Mouse (Mus musculus) heart, embryonic 13.5 days (tissue): ENCODE measurements around the gene 6430571L13Rik. TPM values are rescaled to one million over a fixed set of nuclear protein-coding genes. Genes with fewer than 3 reads are reported as not detected.
"Not testable (repeated sequence)": the region's sequence is repeated elsewhere in the genome, so short reads cannot be mapped to it uniquely, and the experiment has no call there.

Experiments used
- ATAC-seq: fragments of 200-750 bp; cut with Nextera tagmentation; 2 replicates; pipeline ENCODE4 v1.8.0; 2017; ENCODE audit warnings: moderate TSS enrichment; ENCODE audit not compliant: insufficient number of reproducible peaks, low FRiP score, low TSS enrichment; ENCODE audit errors: extremely low read depth
- H3K27ac ChIP-seq: fragments of 300-500 bp; sonication (generic); replicated peaks from 2 replicates; pipeline ENCODE4 v1.5.1; 2015; ENCODE audit warnings: moderate library complexity, mild to moderate bottlenecking, inconsistent platforms
- H3K27me3 ChIP-seq: fragments of 300-500 bp; sonication (generic); replicated peaks from 2 replicates; pipeline ENCODE4 v1.6.1; 2015; ENCODE audit warnings: mild to moderate bottlenecking, inconsistent platforms
- H3K36me3 ChIP-seq: fragments of 300-500 bp; sonication (generic); 2 replicates; pipeline ENCODE4 v1.6.1; 2015; ENCODE audit warnings: mild to moderate bottlenecking, inconsistent platforms
- H3K4me1 ChIP-seq: fragments of 300-500 bp; sonication (generic); 2 replicates; pipeline ENCODE4 v1.6.1; 2015; ENCODE audit warnings: inconsistent platforms
- H3K4me2 ChIP-seq: fragments of 300-500 bp; sonication (generic); 2 replicates; pipeline ENCODE4 v1.6.1; 2015; ENCODE audit warnings: inconsistent platforms, mild to moderate bottlenecking, moderate library complexity
- H3K4me3 ChIP-seq: fragments of 300-500 bp; sonication (generic); 2 replicates; pipeline ENCODE4 v1.5.1; 2015; ENCODE audit warnings: moderate library complexity, mild to moderate bottlenecking, inconsistent platforms
- H3K9ac ChIP-seq: fragments of 300-500 bp; sonication (generic); 2 replicates; pipeline ENCODE4 v1.6.1; 2015; ENCODE audit warnings: inconsistent platforms, mild to moderate bottlenecking, moderate library complexity
- H3K9me3 ChIP-seq: fragments of 300-500 bp; sonication (generic); 2 replicates; pipeline ENCODE4 v1.6.1; 2016; ENCODE audit warnings: inconsistent platforms
- WGBS: fragments of 180-500 bp; shearing (Covaris S2); methylation state at CpG from one replicate; pipeline ENCODE4 v1.1.7; 2015; ENCODE audit warnings: mixed read lengths; 5-methylcytosine and 5-hydroxymethylcytosine counted together
- polyA plus RNA-seq: library from polyadenylated mRNA; unstranded; fragments of >200 nt; fragmentation: Nextera tagmentation; extraction: Ambion mirVana; gene quantifications from 2 replicates; pipeline ENCODE4 v1.2.1, GENCODE M21; 2015

Gene 6430571L13Rik
- polyA plus RNA-seq, 1 experiment from 2014 or later: 1.1 TPM

DNA sequence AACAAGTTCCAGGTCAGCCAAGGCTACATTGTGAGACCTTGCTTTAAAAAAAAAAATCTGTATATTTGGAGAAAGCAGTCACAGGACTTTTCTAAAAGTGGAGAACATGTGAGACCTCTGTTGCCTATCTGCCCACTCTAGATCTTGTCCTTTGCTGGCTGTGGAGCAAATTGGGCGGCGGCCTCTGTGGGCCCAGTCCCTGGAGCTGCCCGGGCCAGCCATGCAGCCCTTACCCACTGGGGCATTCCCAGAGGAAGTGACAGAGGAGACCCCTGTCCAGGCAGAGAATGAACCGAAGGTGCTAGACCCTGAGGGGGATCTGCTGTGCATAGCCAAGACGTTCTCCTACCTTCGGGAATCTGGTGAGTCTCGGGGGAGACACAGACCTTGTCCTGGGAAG is 40.6 kb upstream of the 6430571L13Rik start:
- Histone ChIP-seq H3K9ac (peak overlapping the region; percentile 41; the same call in 1 of the 2 replicates), H3K9me3 (no peaks in the 10 kb centered on the region), H3K4me1 (peaks cover 66% of the 10 kb centered on the region), H3K27ac (no peak overlapping the region), H3K36me3 (peaks cover 26% of the 10 kb centered on the region), H3K4me2 (peak overlapping the region; percentile 91; the same call in 1 of the 2 replicates), H3K27me3 (no peaks in the 10 kb centered on the region), H3K4me3 (no peak overlapping the region)
- ATAC-seq: no peak
- WGBS: 91% methylated on average over 7 of the region's 7 CpGs

DNA sequence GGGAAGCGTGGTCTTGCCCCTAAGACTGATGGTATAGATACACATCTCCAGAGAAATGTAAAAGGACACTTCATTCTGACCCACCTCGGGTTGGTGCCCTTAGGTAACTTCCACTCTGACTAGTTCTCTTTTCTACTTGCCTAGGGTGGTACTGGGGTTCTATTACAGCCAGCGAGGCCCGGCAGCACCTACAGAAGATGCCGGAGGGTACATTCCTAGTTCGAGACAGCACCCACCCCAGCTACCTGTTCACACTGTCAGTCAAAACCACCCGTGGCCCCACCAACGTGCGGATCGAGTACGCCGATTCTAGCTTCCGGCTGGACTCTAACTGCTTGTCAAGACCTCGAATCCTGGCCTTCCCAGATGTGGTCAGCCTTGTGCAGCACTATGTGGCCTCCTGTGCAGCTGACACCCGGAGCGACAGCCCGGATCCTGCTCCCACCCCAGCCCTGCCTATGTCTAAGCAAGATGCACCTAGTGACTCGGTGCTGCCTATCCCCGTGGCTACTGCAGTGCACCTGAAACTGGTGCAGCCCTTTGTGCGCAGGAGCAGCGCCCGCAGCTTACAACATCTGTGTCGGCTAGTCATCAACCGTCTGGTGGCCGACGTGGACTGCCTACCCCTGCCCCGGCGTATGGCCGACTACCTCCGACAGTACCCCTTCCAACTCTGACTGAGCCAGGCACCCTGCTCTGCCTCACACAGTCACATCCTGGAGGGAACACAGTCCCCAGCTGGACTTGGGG is 40.0 kb upstream of the 6430571L13Rik start:
- no peak for ATAC-seq
- Histone ChIP-seq H3K4me2 (no peak overlapping the region), H3K9me3 (no peaks in the 10 kb centered on the region), H3K27ac (no peak overlapping the region), H3K4me1 (peaks cover 65% of the 10 kb centered on the region), H3K27me3 (no peaks in the 10 kb centered on the region), H3K4me3 (no peak overlapping the region), H3K9ac (no peak overlapping the region), H3K36me3 (peaks cover 26% of the 10 kb centered on the region)
- 87% methylated on average over 30 of the region's 30 CpGs for WGBS

DNA sequence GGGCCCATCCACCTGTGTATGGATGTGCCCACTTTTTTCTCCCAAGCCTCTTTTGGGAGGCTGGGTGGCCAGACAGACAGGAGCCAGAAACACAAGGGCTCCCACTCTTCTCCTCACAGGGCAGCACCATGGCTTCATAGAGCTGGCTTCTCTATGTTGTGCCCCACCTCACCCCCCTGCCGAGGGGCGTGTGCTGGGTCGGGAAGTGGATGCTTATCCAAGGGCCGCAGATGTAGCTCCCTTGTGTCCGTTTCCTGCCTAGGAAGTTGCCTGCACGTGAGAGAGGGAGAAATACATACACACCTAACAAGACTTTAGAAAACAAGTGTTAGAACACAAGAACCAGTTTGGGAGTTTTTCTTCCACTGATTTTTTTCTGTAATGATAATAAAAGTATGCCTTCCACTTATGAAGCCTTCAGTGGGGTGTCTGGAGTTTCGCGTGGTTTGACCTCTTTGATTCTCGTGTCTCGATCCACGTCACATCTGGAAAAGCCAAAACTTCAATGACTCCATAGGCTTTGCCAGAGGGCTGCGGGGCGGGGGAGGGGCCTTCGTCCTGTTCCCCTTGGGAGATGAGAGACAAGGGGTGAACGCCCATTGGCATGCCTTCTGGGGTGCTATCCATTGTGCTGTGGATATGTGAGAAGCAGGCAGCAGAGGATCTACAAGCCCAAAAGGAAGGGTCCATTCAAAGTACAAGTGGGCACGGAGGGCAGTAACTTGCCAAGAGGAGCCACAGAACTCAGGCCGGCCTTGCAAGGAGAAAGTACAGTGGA is 38.7 kb upstream of the 6430571L13Rik start:
- Histone ChIP-seq H3K27ac (peak overlapping the region; percentile 39; the same call in 1 of the 2 replicates), H3K27me3 (no peaks in the 10 kb centered on the region), H3K9ac (no peak overlapping the region), H3K36me3 (peaks cover 26% of the 10 kb centered on the region), H3K4me2 (peak overlapping the region; percentile 10; the same call in 1 of the 2 replicates), H3K4me1 (peaks cover 69% of the 10 kb centered on the region), H3K4me3 (no peak overlapping the region), H3K9me3 (no peaks in the 10 kb centered on the region)
- WGBS: 68% methylated on average over 17 of the region's 17 CpGs
- no peak for ATAC-seq

- WGBS: 47% methylated on average over 7 of the region's 7 CpGs
- ATAC-seq: no peak
- no peak overlapping the region for H3K4me3 ChIP-seq
- H3K27ac ChIP-seq: 0 out of 2 replicates have a peak overlapping the region, but pooled peaks have one; percentile 46
- H3K36me3 ChIP-seq: peaks cover 26% of the 10 kb centered on the region
- no peak overlapping the region for H3K4me2 ChIP-seq
- H3K27me3 ChIP-seq: no peaks in the 10 kb centered on the region
- H3K9me3 ChIP-seq: no peaks in the 10 kb centered on the region
- no peak overlapping the region for H3K9ac ChIP-seq
- H3K4me1 ChIP-seq: peaks cover 72% of the 10 kb centered on the region
Observed at GRCm38 (mm10) chr9:107302592-107302991, 37.8 kb upstream of the 6430571L13Rik start.

GRCm38 (mm10) chr9:107303121-107303820 is 37.1 kb upstream of the 6430571L13Rik start:
- peaks cover 26% of the 10 kb centered on the region for H3K36me3 ChIP-seq
- peaks cover 72% of the 10 kb centered on the region for H3K4me1 ChIP-seq
- 62% methylated on average over 9 of the region's 9 CpGs for WGBS
- H3K4me2 ChIP-seq: no peak overlapping the region
- H3K9me3 ChIP-seq: no peaks in the 10 kb centered on the region
- no peak for ATAC-seq
- H3K27ac ChIP-seq: peak overlapping the region; percentile 46; the same call in 1 of the 2 replicates
- H3K9ac ChIP-seq: 0 out of 2 replicates have a peak overlapping the region, but pooled peaks have one; percentile 25
- no peaks in the 10 kb centered on the region for H3K27me3 ChIP-seq
- no peak overlapping the region for H3K4me3 ChIP-seq

GRCm38 (mm10) chr9:107303900-107304299 is 36.5 kb upstream of the 6430571L13Rik start:
- no peak overlapping the region for H3K9ac ChIP-seq
- no peak for ATAC-seq
- WGBS: 77% methylated on average over 5 of the region's 5 CpGs

DNA sequence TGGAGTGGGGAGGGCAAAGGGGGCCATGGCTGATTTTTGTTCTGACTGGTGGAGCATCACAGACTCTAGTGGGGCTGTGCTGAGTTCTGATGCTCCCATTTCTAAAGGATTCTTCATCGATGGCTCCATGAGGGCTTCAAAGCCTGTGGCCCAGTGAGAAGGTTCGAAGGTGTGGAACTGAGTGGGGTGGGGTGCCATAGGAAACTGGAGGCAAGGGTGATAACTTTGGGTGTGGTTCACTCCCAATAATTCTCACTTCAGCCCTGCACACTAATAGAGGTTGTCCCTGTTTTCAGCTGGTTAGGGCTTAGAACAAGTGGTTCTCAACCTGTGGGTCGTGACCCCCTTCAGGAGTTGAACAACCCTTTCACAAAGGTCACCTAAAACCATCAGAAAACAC is 36.0 kb upstream of the 6430571L13Rik start:
- ATAC-seq: no peak
- H3K27ac ChIP-seq: no peak overlapping the region
- no peaks in the 10 kb centered on the region for H3K9me3 ChIP-seq
- H3K4me2 ChIP-seq: no peak overlapping the region
- no peak overlapping the region for H3K9ac ChIP-seq
- 85% methylated on average over 3 of the region's 3 CpGs for WGBS
- no peak overlapping the region for H3K4me3 ChIP-seq
- peaks cover 26% of the 10 kb centered on the region for H3K36me3 ChIP-seq
- H3K4me1 ChIP-seq: peaks cover 70% of the 10 kb centered on the region
- H3K27me3 ChIP-seq: no peaks in the 10 kb centered on the region

More at GRCm38 (mm10) chr9:107303900-107304299, 36.5 kb upstream of the 6430571L13Rik start:
- peaks cover 72% of the 10 kb centered on the region for H3K4me1 ChIP-seq
- no peak overlapping the region for H3K4me2 ChIP-seq
- peaks cover 26% of the 10 kb centered on the region for H3K36me3 ChIP-seq
- no peaks in the 10 kb centered on the region for H3K27me3 ChIP-seq
- no peak overlapping the region for H3K27ac ChIP-seq
- no peaks in the 10 kb centered on the region for H3K9me3 ChIP-seq
- H3K4me3 ChIP-seq: no peak overlapping the region

GRCm38 (mm10) chr9:107305012-107305411 is 35.4 kb upstream of the 6430571L13Rik start:
- Histone ChIP-seq H3K9ac (no peak overlapping the region), H3K4me3 (no peak overlapping the region), H3K4me1 (peaks cover 64% of the 10 kb centered on the region), H3K4me2 (no peak overlapping the region), H3K27me3 (no peaks in the 10 kb centered on the region), H3K9me3 (no peaks in the 10 kb centered on the region), H3K27ac (no peak overlapping the region), H3K36me3 (peaks cover 23% of the 10 kb centered on the region)
- WGBS: 79% methylated on average over 4 of the region's 4 CpGs
- ATAC-seq: no peak

DNA sequence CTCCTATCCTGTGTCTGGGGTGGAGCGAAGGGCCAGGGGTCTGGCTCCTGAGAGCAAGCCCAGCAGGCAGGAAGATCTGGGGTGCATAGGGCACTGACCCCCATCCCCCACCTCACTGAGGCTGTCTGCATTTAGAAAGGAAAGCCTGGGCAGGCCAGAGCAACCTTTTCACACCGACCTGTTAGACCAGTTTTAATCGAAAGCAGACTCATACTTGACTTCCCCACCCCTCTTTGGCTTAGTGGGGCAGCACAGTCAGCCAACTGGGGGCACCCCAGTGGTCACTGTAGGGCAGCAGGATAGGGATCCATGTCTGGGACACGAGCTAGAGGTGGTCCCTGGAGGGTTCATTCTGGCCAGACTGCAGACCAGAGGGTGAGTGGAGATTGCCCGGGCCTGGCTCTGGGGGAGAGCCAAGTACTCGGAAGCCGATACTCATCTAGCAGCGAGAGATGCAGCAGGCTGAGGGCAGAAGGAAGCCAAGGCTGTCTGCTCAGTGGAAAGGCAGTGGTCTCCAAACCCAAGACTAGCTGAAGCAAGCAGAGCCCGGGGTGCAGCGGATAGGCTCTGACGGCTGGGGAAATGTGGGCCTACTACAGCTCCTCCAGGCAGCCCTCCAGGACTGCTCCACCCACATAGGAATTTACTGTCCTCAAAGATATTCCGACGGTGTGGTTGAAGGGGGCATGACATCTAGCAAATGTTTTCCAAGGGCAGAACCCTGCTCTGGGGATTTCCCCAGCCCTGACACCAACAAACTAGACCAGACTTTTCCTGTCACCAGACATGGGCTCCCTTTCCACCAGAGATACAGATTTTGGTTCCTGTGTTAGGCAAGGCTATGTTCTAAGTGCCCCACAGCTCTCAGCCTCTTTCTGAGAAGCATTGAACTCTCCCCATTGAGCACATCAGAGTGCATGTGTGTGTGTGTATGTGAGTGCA is 34.5 kb upstream of the 6430571L13Rik start:
- Histone ChIP-seq H3K27ac (no peak overlapping the region), H3K36me3 (peaks cover 14% of the 10 kb centered on the region), H3K27me3 (no peaks in the 10 kb centered on the region), H3K4me3 (no peak overlapping the region), H3K4me2 (no peak overlapping the region), H3K4me1 (peaks cover 64% of the 10 kb centered on the region), H3K9ac (0 out of 2 replicates have a peak overlapping the region, but pooled peaks have one; percentile 37), H3K9me3 (no peaks in the 10 kb centered on the region)
- WGBS: 44% methylated on average over 13 of the region's 13 CpGs
- no peak for ATAC-seq

- not testable (repeated sequence) for H3K4me3 ChIP-seq, H3K9ac ChIP-seq, H3K27me3 ChIP-seq, H3K9me3 ChIP-seq, H3K4me2 ChIP-seq, H3K36me3 ChIP-seq, ATAC-seq
- WGBS: 87% methylated on average over 1 of the region's 1 CpGs
- H3K4me1 ChIP-seq: peaks cover 58% of the 10 kb centered on the region
- 0 out of 2 replicates have a peak overlapping the region, but pooled peaks have one; percentile 90 for H3K27ac ChIP-seq
Observed at GRCm38 (mm10) chr9:107306673-107307072, 33.7 kb upstream of the 6430571L13Rik start.
